Mouse (Mus musculus) E14TG2a.4 (cell line): ENCODE results near the gene Ppm1h.
"Not testable (repeated sequence)": the region's sequence is repeated elsewhere in the genome, so short reads cannot be mapped to it uniquely, and the experiment has no call there.

Experiments
- H3K27me3 ChIP-seq: 2 replicates; pipeline ENCODE4 v1.6.1; 2014; ENCODE audit warnings: low read length, control low read depth; ENCODE audit not compliant: insufficient read depth
- H3K36me3 ChIP-seq: 2 replicates; pipeline ENCODE4 v1.6.1; 2014; ENCODE audit warnings: low read length, control low read depth; ENCODE audit not compliant: insufficient read depth
- H3K4me1 ChIP-seq: replicated peaks from 2 replicates; pipeline ENCODE4 v1.6.1; 2014; ENCODE audit warnings: low read depth, low read length, control low read depth
- H3K4me3 ChIP-seq: replicated peaks from 2 replicates; pipeline ENCODE4 v1.5.1; 2014; ENCODE audit warnings: mild to moderate bottlenecking, low read length
- H3K9me3 ChIP-seq: 2 replicates; pipeline ENCODE4 v1.6.1; 2014; ENCODE audit warnings: low read length, control low read depth
- CTCF ChIP-seq: conservative IDR thresholded peaks from 2 replicates; pipeline ENCODE4 v1.5.1; 2014; ENCODE audit warnings: low read length
- NANOG ChIP-seq: IDR thresholded peaks from 2 replicates; pipeline ENCODE4 v1.6.1; 2014; ENCODE audit warnings: borderline replicate concordance, low read length, mixed read lengths
- POU5F1 ChIP-seq: IDR thresholded peaks from 2 replicates; pipeline ENCODE4 v1.6.1; 2014; ENCODE audit warnings: low read length, borderline replicate concordance

Ppm1h gene

DNA sequence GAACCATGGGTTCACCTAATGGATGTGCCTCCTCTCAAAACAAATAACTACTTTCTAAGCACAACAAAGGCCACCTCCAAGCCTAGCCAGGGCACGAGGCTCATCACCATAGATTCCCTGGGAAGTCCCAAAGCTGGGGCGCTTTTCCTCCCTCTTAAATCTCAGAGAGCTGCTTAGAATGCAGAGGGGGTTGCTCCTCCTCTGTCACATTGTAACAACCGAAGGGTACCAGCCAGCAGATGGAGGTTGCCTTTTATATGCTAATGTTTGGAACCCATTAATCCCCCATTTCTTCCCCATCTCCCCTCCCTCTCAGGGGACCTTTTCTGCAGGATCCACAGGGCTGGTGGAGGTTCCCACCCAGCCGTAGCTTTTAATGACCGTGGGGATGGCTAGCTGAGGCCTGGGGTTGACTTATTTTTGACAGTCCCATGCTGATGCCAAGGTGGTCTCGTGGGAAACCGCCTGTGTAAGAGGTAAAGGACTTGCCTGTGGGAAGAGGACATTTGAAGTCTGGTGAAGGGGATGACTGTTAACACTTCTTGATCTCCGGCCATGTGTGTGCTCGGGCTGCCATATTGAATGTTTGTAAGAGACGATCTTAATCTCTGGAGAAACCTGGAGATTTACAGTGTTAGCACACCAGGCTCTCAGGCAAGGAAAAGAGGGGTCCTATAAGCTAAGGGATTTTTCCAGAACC lies 253.4 kb downstream of the Ppm1h start:
- Histone ChIP-seq H3K9me3 (no peaks in the 10 kb centered on the region), H3K4me3 (no peak overlapping the region), H3K4me1 (peaks cover 23% of the 10 kb centered on the region), H3K36me3 (no peaks in the 10 kb centered on the region), H3K27me3 (peaks cover 39% of the 10 kb centered on the region)
- TF ChIP-seq POU5F1 (0 out of 2 replicates have a peak, but pooled peaks have one; percentile 28), CTCF (no peak)

DNA sequence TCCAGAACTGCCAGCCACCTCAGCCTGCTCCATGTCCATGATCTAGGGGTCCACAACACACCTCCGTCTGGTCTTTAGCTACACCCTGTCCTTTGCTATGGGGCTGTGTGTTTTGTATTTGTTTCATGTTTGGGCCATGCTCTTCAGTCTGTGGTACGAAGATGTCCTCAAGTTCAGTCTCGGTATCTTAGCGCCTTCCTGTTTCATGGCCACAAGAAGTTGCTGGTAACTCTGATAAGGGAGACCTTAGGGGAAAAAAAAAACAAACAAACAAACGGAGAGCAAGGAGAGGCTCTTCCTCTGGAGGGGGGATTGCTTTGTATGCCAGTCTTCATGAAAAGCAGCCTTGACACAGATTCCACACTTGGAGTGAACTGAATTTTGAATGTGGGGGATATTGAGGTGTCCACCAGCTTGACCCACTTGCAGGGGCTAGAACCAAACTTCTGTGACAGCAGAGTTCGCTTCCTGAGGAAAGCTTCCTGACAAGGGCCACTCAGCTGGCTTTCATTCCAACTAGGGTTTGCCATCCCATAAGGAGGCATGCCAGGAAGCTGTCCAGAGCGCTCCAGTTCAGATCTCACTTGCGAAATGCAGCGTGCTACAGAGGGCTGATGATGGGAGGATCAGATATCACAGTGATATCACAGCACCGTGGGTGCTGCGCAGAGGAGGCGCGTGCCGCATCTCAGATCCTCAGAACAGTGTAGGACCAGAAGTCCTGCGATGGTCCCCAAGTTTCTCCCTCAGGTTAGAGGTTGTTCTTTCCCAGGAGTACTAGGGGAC lies 254.7 kb downstream of the Ppm1h start:
- TF ChIP-seq POU5F1 (no peak), CTCF (no peak), NANOG (no peak)
- Histone ChIP-seq H3K36me3 (no peaks in the 10 kb centered on the region), H3K4me3 (no peak overlapping the region), H3K4me1 (peaks cover 23% of the 10 kb centered on the region), H3K9me3 (no peaks in the 10 kb centered on the region), H3K27me3 (peaks cover 39% of the 10 kb centered on the region)

DNA sequence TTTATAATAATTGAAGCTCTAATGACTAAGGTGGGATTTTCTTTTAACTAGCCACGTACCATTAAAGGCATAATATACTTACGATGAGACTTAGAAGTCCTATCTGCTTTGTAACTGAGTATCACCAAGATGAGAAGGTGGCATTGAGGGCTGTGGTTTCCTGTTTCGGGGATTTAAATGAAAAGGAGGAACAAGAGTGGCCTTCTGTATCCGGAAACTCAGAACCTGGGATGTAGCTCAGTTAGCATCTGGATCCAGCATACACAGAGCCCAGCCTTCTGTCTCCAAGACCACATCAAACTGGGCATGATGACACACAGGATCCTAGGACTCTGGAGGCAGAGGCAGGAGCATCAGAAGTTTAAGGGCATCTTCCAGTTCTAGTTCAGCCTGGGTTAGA lies 256.8 kb downstream of the Ppm1h start:
- Histone ChIP-seq H3K4me1 (peaks cover 20% of the 10 kb centered on the region), H3K27me3 (peaks cover 35% of the 10 kb centered on the region)
- H3K4me3 ChIP-seq, H3K9me3 ChIP-seq, H3K36me3 ChIP-seq: not testable (repeated sequence)

DNA sequence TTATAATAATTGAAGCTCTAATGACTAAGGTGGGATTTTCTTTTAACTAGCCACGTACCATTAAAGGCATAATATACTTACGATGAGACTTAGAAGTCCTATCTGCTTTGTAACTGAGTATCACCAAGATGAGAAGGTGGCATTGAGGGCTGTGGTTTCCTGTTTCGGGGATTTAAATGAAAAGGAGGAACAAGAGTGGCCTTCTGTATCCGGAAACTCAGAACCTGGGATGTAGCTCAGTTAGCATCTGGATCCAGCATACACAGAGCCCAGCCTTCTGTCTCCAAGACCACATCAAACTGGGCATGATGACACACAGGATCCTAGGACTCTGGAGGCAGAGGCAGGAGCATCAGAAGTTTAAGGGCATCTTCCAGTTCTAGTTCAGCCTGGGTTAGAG lies 258.8 kb downstream of the Ppm1h start:
- H3K36me3 ChIP-seq, H3K9me3 ChIP-seq, H3K4me3 ChIP-seq: not testable (repeated sequence)
- H3K4me1 ChIP-seq = peaks cover 13% of the 10 kb centered on the region
- H3K27me3 ChIP-seq = peaks cover 32% of the 10 kb centered on the region

DNA sequence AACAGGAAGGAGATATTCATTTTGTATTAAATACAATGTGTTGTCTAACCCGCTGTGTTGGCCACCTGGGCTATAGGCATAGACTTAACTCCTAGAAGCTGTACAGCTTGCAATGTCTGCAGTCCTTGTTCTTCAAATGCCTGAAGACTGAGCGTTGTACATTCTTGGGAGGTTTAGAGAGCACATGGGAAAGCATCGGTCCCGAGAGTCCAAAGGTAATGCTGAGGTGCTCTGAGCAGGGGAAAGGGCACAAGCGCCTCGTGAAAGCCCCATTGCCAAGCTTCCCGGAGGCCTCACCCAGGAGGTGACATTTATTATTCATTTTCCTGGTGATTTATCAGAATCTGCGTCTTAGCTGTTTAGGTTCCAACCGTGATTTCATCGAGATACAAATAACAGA lies 261.0 kb downstream of the Ppm1h start:
- H3K9me3 ChIP-seq = no peaks in the 10 kb centered on the region
- peaks cover 15% of the 10 kb centered on the region for H3K4me1 ChIP-seq
- H3K36me3 ChIP-seq = no peaks in the 10 kb centered on the region
- no peak for TF ChIP-seq NANOG
- H3K27me3 ChIP-seq = peaks cover 21% of the 10 kb centered on the region; the same call in 1 of the 2 replicates
- no peak overlapping the region for H3K4me3 ChIP-seq

DNA sequence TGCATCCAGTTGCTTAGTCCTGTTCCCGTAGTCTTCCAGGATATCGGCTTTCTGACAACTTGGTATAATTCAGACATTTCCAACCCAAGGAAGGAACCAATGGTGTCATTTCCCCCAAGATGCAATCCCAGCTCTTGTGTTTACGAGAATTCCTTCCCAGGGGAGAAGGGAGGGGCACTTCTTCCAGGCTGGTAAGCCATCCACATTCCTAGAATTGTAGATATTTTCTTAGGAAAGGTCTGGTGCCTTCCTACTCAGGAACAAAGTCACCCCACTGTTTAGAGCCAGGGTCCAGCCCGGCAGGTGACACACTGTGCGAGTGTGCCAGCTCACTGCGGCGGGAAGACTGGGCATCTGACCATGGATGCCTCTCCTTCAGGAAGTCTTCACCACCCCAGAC lies 264.2 kb downstream of the Ppm1h start:
- H3K4me3 ChIP-seq = no peak overlapping the region
- peaks cover 15% of the 10 kb centered on the region for H3K4me1 ChIP-seq
- no peaks in the 10 kb centered on the region for H3K9me3 ChIP-seq
- H3K27me3 ChIP-seq = peaks cover 21% of the 10 kb centered on the region; the same call in 1 of the 2 replicates
- no peak for TF ChIP-seq POU5F1
- no peak for TF ChIP-seq NANOG
- TF ChIP-seq CTCF = no peak
- H3K36me3 ChIP-seq = no peaks in the 10 kb centered on the region

DNA sequence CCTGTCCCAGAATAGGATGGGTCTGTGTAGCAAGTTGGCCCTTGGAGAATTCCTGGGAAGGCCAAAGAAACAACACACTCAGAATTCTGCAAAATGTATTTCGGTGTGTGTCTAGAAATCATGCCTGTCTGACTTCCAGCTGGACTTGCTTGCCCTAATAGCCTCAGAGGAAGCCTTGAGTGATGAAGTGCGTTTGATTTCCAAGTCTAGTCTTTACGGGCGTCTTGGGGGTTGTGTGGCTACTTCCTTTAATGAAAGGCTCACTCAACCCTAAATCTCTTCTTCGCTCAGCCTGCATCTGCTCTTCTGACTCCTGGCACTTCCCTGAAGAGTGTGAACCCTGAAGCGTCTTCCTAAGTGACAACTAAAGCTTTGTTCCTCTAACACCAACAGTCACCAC lies 265.3 kb downstream of the Ppm1h start:
- Histone ChIP-seq H3K27me3 (peaks cover 21% of the 10 kb centered on the region; the same call in 1 of the 2 replicates), H3K4me1 (peaks cover 15% of the 10 kb centered on the region), H3K9me3 (no peaks in the 10 kb centered on the region), H3K4me3 (no peak overlapping the region), H3K36me3 (no peaks in the 10 kb centered on the region)
- TF ChIP-seq NANOG (no peak), CTCF (no peak)

DNA sequence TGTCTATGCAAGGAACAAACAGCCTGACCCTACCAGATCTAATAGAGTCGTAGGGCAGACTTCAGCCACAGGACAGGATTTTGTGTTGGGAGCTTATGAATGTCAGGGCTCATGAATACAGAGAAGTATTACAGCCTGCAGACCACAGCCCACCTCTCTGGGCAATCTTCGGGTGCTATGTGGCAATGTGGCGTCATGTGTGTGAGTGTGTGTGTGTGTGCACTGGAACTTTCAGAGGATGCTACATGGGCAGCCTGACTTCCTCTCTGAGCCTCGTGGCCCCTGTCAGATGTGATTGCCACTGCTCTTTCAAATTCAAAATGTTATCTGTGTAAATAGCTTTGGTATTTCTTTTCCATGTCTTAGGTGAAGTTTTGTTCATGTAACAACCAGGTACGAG lies 266.3 kb downstream of the Ppm1h start:
- Histone ChIP-seq H3K4me1 (peaks cover 15% of the 10 kb centered on the region), H3K9me3 (no peaks in the 10 kb centered on the region), H3K4me3 (no peak overlapping the region), H3K27me3 (peaks cover 15% of the 10 kb centered on the region; the same call in 1 of the 2 replicates), H3K36me3 (no peaks in the 10 kb centered on the region)
- TF ChIP-seq NANOG (no peak), CTCF (no peak), POU5F1 (no peak)

DNA sequence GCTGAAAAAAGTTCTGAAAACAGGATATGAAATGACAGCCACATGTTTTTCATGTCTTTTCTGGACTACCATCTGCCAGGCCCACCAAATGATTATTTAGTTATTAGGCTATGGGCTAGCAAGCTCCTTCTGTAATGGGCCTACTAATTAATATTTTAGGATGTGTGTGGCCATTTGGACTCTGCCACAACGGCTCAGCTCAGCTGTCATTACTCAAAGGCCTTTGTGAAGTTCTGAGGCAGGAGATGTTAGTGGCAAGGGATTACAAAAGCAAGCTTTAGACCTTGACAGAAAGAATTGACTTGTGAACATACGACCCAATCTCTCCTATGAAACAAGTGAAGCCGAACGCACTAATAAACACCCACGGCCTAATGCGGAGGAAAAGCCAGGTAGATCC lies 272.4 kb downstream of the Ppm1h start:
- no peaks in the 10 kb centered on the region for H3K4me1 ChIP-seq
- no peaks in the 10 kb centered on the region for H3K27me3 ChIP-seq
- H3K36me3 ChIP-seq = no peaks in the 10 kb centered on the region
- H3K9me3 ChIP-seq = no peaks in the 10 kb centered on the region
- TF ChIP-seq POU5F1 (no peak), CTCF (no peak), NANOG (no peak)
- no peak overlapping the region for H3K4me3 ChIP-seq
